Mouse (Mus musculus) heart, embryonic 14.5 days (tissue): ENCODE measurements around the gene Tas2r109. TPM values are rescaled to one million over a fixed set of nuclear protein-coding genes. Genes with fewer than 3 reads are reported as not detected.
"Not testable (repeated sequence)": the region's sequence is repeated elsewhere in the genome, so short reads cannot be mapped to it uniquely, and the experiment has no call there.

Experiments used
- ATAC-seq: fragments of 200-750 bp; cut with Nextera tagmentation; 2 replicates; pipeline ENCODE4 v1.8.0; 2017; ENCODE audit warnings: low read depth, moderate TSS enrichment; ENCODE audit not compliant: insufficient number of reproducible peaks, insufficient read depth, low FRiP score
- H3K27ac ChIP-seq, 2 experiments: fragments of 200-500 bp in 1 of 2; fragments of 300-500 bp in 1 of 2; sonication (generic) in 1 of 2; replicated peaks in 1 of 2; 2 replicates each; pipeline ENCODE4 v1.5.1; 2012 to 2014; ENCODE audit warnings: low read depth in 2 of 2, low read length in 2 of 2, control low read depth in 1 of 2, mild to moderate bottlenecking in 1 of 2, mixed read lengths in 1 of 2; ENCODE audit not compliant: control insufficient read depth in 1 of 2, insufficient read depth in 1 of 2
- H3K27me3 ChIP-seq: fragments of 300-500 bp; sonication (generic); 2 replicates; pipeline ENCODE4 v1.6.1; 2014; ENCODE audit warnings: mild to moderate bottlenecking, low read length, control low read depth; ENCODE audit not compliant: control insufficient read depth, insufficient read depth
- H3K36me3 ChIP-seq: fragments of 300-500 bp; sonication (generic); 2 replicates; pipeline ENCODE4 v1.6.1; 2014; ENCODE audit warnings: mild to moderate bottlenecking, control low read depth, low read length, mixed read lengths; ENCODE audit not compliant: control insufficient read depth, insufficient read depth
- H3K4me1 ChIP-seq, 2 experiments: fragments of 200-500 bp in 1 of 2; fragments of 300-500 bp in 1 of 2; sonication (generic) in 1 of 2; 2 replicates each; pipeline ENCODE4 v1.6.1; 2012 to 2014; ENCODE audit warnings: low read length in 2 of 2, control low read depth in 1 of 2, mixed read lengths in 1 of 2; ENCODE audit not compliant: control insufficient read depth in 2 of 2, insufficient read depth in 2 of 2
- H3K4me2 ChIP-seq: fragments of 300-500 bp; sonication (generic); 2 replicates; pipeline ENCODE4 v1.6.1; 2014; ENCODE audit warnings: mild to moderate bottlenecking, low read length
- H3K4me3 ChIP-seq, 2 experiments: fragments of 200-500 bp in 1 of 2; fragments of 300-500 bp in 1 of 2; sonication (generic) in 1 of 2; 2 replicates each; pipeline ENCODE4 v1.5.1; 2012 to 2014; ENCODE audit warnings: low read length in 2 of 2, mild to moderate bottlenecking in 2 of 2, control low read depth in 1 of 2, low read depth in 1 of 2, moderate library complexity in 1 of 2; ENCODE audit not compliant: control insufficient read depth in 1 of 2, insufficient read depth in 1 of 2
- H3K9ac ChIP-seq: fragments of 300-500 bp; sonication (generic); 2 replicates; pipeline ENCODE4 v1.6.1; 2014; ENCODE audit warnings: mild to moderate bottlenecking, low read length
- H3K9me3 ChIP-seq: fragments of 300-500 bp; sonication (generic); 2 replicates; pipeline ENCODE4 v1.6.1; 2016; ENCODE audit warnings: low read length, control low read depth; ENCODE audit not compliant: control insufficient read depth
- WGBS: fragments of 180-500 bp; shearing (Covaris S2); extraction: QIAGEN DNeasy Blood & Tissue Kit; methylation state at CpG from one replicate; pipeline ENCODE4 v1.1.7; 2014; 5-methylcytosine and 5-hydroxymethylcytosine counted together
- polyA plus RNA-seq: library from polyadenylated mRNA; unstranded; fragments of >200 nt; fragmentation: Nextera tagmentation; extraction: Ambion mirVana; gene quantifications from 2 replicates; pipeline ENCODE4 v1.2.1, GENCODE M21; 2014

Gene Tas2r109
- polyA plus RNA-seq: not detected in 2 replicates

DNA sequence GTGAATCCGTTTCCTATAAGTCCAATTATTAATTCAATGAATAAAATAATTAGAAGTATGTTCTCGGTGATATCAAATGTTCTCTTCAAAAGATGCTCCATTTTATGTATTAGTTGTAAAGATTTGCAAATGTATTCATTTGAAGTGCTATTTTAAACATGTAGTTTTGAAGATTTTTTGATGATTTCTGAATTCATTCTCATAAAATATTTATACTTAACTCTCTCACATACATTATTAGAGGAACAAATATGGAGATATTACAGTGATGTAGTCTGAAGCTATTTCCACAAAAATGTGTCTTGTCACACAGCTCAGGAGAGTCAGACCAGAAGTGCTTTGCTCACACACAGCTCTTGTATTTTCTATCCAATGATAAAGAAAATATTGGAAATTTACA, at the start of gene Tas2r109:
Gene Tas2r109, minus strand, starts transcription at position 101 of the 400 bp plus-strand sequence.
- Histone ChIP-seq H3K9ac (no peak within 1 kb of the TSS), H3K4me3 (no peak within 1 kb of the TSS), H3K36me3 (no peaks in the 10 kb centered on the region), H3K27me3 (no peaks in the 10 kb centered on the region), H3K9me3 (no peaks in the 10 kb centered on the region), H3K27ac (no peak within 1 kb of the TSS), H3K4me2 (no peak within 1 kb of the TSS), H3K4me1 (no peaks in the 10 kb centered on the region)
- WGBS: 74% methylated on average over 2 of the region's 2 CpGs
- ATAC-seq: no peak

- Histone ChIP-seq H3K4me1 (no peaks in the 10 kb centered on the region), H3K36me3 (no peaks in the 10 kb centered on the region), H3K27ac (no peak within 1 kb of the TSS), H3K27me3 (no peaks in the 10 kb centered on the region), H3K9me3 (0 out of 2 replicates have a peak, but pooled peaks cover 4% of the 10 kb centered on the region), H3K4me2 (no peak within 1 kb of the TSS), H3K4me3 (no peak within 1 kb of the TSS), H3K9ac (no peak within 1 kb of the TSS)
- ATAC-seq: no peak
- 36% methylated on average over 1 of the region's 1 CpGs for WGBS
Observed at GRCm38 (mm10) chr6:132957819-132958218, 22.9 kb downstream of the Tas2r109 start, which contains the start of gene Tas2r131. Gene Tas2r131, minus strand, starts transcription at chr6:132957919.

DNA sequence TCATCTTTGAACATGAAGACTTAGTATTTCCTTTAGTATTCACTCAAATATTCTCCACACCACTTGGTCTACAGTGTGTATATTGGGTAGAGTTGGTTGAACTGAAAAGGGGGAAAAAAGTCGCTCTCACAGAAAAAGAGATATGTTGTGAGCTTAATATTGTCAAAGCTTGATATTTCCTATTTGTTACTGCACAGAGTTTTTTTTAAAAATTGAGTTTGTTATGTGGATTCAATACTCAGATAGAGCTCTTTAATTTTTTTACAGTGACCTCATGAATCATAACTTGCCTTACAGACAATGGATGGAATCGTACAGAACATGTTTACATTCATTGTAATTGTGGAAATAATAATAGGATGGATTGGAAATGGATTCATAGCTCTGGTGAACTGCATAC, 30.0 kb downstream of the Tas2r109 start, which contains the start of gene Tas2r129:
Gene Tas2r129, plus strand, starts transcription at position 301 of the 400 bp plus-strand sequence.
- ATAC-seq: no peak
- H3K4me2 ChIP-seq: no peak within 1 kb of the TSS
- 73% methylated on average over 2 of the region's 2 CpGs for WGBS

GRCm38 (mm10) chr6:132941376-132941775, 39.4 kb downstream of the Tas2r109 start:
- H3K36me3 ChIP-seq, H3K4me2 ChIP-seq, H3K4me1 ChIP-seq, H3K9me3 ChIP-seq, H3K27ac ChIP-seq, H3K27me3 ChIP-seq, H3K4me3 ChIP-seq, H3K9ac ChIP-seq, ATAC-seq: not testable (repeated sequence)

More for the DNA sequence above, 30.0 kb downstream of the Tas2r109 start, which contains the start of gene Tas2r129:
- no peaks in the 10 kb centered on the region for H3K27me3 ChIP-seq
- H3K27ac ChIP-seq: no peak within 1 kb of the TSS
- no peak within 1 kb of the TSS for H3K4me3 ChIP-seq
- H3K4me1 ChIP-seq: no peaks in the 10 kb centered on the region
- H3K9ac ChIP-seq: no peak within 1 kb of the TSS
- 0 out of 2 replicates have a peak, but pooled peaks cover 1% of the 10 kb centered on the region for H3K9me3 ChIP-seq
- H3K36me3 ChIP-seq: no peaks in the 10 kb centered on the region

Other genes with a start within 250 kb of the Tas2r109 start
- gene Tas2r115, start 242.9 kb downstream of the Tas2r109 start, polyA plus RNA-seq: not detected in 2 replicates
- not detected in 2 replicates for gene Tas2r124, start 226.2 kb downstream of the Tas2r109 start, polyA plus RNA-seq
- not detected in 2 replicates for gene Tas2r102, start 218.8 kb downstream of the Tas2r109 start, polyA plus RNA-seq
- not detected in 2 replicates for gene Tas2r136, start 202.8 kb downstream of the Tas2r109 start, polyA plus RNA-seq
- gene Tas2r117, start 178.1 kb downstream of the Tas2r109 start, polyA plus RNA-seq: not detected in 2 replicates
- gene Tas2r123, start 133.8 kb downstream of the Tas2r109 start, polyA plus RNA-seq: not detected in 2 replicates
- gene Tas2r116, start 125.5 kb downstream of the Tas2r109 start, polyA plus RNA-seq: not detected in 2 replicates
- not detected in 2 replicates for gene Tas2r110, start 113.0 kb downstream of the Tas2r109 start, polyA plus RNA-seq
- not detected in 2 replicates for gene Tas2r113, start 88.0 kb downstream of the Tas2r109 start, polyA plus RNA-seq
- not detected in 2 replicates for gene Tas2r125, start 71.3 kb downstream of the Tas2r109 start, polyA plus RNA-seq
- not detected in 2 replicates for gene Tas2r129, start 29.9 kb downstream of the Tas2r109 start, polyA plus RNA-seq
- gene Tas2r131, start 23.0 kb downstream of the Tas2r109 start, polyA plus RNA-seq: not detected in 2 replicates
- not detected in 2 replicates for gene Tas2r103, start 56.1 kb upstream of the Tas2r109 start, polyA plus RNA-seq
- gene Tas2r140, start 74.9 kb upstream of the Tas2r109 start, polyA plus RNA-seq: not detected in 2 replicates
- 61.1 and 64.4 TPM in 2 replicates for gene Smim10l1, start 123.9 kb upstream of the Tas2r109 start, polyA plus RNA-seq